Mouse (Mus musculus) megakaryocyte-erythroid progenitor cell, adult 5 weeks (primary cell): Measurements from ENCODE around the gene Ap2s1. TPM values are rescaled to one million over a fixed set of nuclear protein-coding genes. Genes with fewer than 3 reads are reported as not detected.

Experiments
- polyA plus RNA-seq: library from polyadenylated mRNA; stranded (reverse); fragments of >175 nt; gene quantifications from 2 replicates; pipeline ENCODE4 v1.2.3, GENCODE M21; 2012

The Ap2s1 gene
- polyA plus RNA-seq: 564 and 583 TPM in 2 replicates

GRCm38 (mm10) chr7:16738073-16738696, at the start of gene Ap2s1:
Gene Ap2s1, plus strand, starts transcription at chr7:16738410.

GRCm38 (mm10) chr7:16721629-16722028, 16.6 kb upstream of the Ap2s1 start, which contains the start of gene Ceacam9:
Gene Ceacam9, plus strand, starts transcription at chr7:16721929.

GRCm38 (mm10) chr7:16780825-16781554, 42.8 kb downstream of the Ap2s1 start, which contains the start of gene Slc1a5:
Gene Slc1a5, plus strand, starts transcription at chr7:16781340.

Other genes with a start within 250 kb of the Ap2s1 start
- gene Arhgap35, start 123.4 kb upstream of the Ap2s1 start, polyA plus RNA-seq: 2.3 and 4.0 TPM in 2 replicates
- gene Ceacam15, start 62.7 kb upstream of the Ap2s1 start, polyA plus RNA-seq: not detected in 2 replicates
- not detected in 2 replicates for gene Ceacam9, start 16.5 kb upstream of the Ap2s1 start, polyA plus RNA-seq
- gene Slc1a5, start 42.9 kb downstream of the Ap2s1 start, polyA plus RNA-seq: 84.0 and 89.0 TPM in 2 replicates
- gene Strn4, start 77.5 kb downstream of the Ap2s1 start, polyA plus RNA-seq: 83.0 and 89.1 TPM in 2 replicates
- gene Fkrp, start 78.3 kb downstream of the Ap2s1 start, polyA plus RNA-seq: 21.2 and 26.2 TPM in 2 replicates
- 37.0 and 42.4 TPM in 2 replicates for gene Prkd2, start 104.5 kb downstream of the Ap2s1 start, polyA plus RNA-seq
- 0.94 and 1.1 TPM in 2 replicates for gene Dact3, start 136.9 kb downstream of the Ap2s1 start, polyA plus RNA-seq
- gene Gng8, start 153.4 kb downstream of the Ap2s1 start, polyA plus RNA-seq: not detected in 2 replicates
- gene Ptgir, start 168.1 kb downstream of the Ap2s1 start, polyA plus RNA-seq: 1.9 and 2.8 TPM in 2 replicates
- gene Calm3, start 185.7 kb downstream of the Ap2s1 start, polyA plus RNA-seq: 584 and 773 TPM in 2 replicates
- gene Pnmal2, start 206.3 kb downstream of the Ap2s1 start, polyA plus RNA-seq: 0.09 TPM in 2 replicates
- 0.01 TPM in 1 of 2 replicates, not detected in the other for gene Pnmal1, start 221.3 kb downstream of the Ap2s1 start, polyA plus RNA-seq
- 0.05 and 0.09 TPM in 2 replicates for gene Gm42372, start 244.7 kb downstream of the Ap2s1 start, polyA plus RNA-seq